Mouse (Mus musculus) c-Kit-positive CD71-positive TER-119-negative erythroid progenitor cells, embryonic 14.5 days (primary cell): ENCODE data around the gene Mypn.

Experiments used
- DNase-seq: peaks from one replicate; pipeline ENCODE4 v3.0.0-alpha.2; 2013; ENCODE audit warnings: low read depth

The Mypn gene

DNA sequence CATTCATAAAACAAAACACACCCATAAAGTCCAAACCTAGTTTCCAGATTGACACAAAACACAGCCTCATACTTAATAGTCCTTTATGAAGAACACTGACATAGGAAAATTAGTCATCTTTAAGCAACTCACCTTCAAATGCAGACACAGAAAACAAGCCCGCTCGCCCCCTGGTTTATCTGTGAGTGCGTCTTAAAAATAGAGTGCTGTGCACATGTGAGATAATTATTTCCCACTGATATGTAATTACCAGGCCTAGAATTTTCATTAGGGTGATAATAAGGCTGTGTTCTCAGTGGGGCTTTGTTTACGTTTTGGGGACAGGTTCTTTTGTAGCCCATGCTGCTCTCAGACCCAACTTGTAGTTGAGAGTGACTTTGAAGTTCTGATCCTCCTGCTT, 4.7 kb downstream of the Mypn start:
- peak; percentile 35 for DNase-seq

DNA sequence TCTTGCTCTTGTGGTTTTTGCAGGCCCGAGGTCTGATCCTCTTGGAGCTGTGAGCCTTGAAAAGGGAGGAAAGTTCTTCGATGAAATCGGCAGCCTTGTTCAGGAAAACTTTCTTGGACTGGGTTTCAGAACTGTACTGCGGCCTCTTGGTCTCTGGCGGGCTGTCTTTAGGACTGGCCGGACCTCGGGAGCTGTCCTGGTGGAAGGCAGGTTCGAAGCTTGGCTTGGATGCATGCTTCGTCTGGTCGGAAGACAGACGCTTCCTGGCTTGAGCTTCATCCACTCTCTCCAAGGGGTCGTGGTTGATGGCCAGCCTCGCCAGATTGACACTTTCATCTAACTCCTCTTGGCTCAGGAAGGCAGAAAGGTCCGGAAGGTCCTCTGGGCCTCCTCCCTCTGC, 11.0 kb downstream of the Mypn start:
- DNase-seq = no peak

DNA sequence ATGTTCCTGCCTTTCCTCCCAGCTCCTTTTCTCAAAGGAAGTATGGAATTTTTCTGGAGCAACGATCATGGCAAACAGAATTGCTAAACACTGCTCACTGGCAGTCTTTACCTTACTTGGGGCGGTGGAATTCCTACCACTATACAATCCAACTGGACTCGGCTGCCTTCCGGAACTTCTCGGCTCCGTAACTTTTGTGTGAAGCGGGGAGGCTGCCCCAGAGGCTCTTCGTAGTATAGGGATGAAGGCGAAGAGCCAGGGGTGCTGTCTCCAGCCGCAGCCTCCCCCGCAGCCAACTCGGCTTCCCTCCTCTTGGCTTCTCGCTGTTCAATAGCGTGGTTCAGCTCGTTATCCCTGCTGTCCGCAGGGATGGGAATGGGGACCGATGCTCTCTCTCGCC, 11.5 kb downstream of the Mypn start:
- no peak for DNase-seq

DNA sequence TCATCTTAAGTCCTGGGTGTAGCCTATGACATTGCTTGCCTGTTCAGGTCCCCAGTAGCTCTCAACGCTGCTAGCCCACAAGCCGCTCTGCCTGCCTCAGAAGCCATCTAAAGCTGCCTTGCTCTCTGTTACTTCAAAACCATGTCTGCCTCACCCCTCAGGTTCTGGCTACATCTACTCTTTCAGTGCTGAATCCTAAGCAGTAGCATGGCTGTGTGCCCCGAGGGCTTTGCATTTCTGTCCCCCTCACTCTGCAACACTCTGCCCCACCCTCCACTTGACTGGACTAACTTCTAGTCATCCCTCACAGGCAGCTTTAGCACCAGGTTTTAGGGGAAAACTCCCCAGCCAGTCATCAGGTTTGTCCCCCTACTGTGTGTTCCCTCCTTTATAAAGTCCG, 19.3 kb downstream of the Mypn start:
- no peak for DNase-seq

DNA sequence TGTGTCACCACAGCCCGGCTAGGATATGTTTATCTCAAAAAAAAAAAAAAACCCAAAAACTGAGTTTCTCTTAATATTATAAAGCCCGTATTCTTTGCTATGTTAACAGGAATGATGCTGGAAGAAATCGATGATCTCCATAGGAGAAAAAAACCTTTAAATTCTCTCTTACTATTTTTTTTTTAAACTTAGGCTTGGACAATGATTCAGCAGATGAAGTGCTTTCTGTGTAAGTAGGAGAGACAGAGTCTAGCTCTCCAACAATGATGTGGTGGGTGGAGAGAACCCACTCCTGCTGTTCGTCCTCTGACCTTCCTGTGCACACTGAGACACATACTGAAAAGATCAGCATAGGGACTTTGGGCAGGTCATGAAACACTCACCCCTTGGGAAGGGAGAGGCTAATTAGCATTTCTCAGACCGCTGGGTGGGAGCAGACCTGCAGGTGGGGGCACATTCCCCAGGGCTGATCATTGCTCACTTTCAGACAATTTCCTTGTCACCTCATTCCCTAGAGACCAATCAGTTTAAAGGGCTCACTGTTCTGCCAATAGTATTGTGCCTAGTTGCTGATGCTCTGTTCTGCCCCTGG, 21.5 kb downstream of the Mypn start:
- no peak for DNase-seq

DNA sequence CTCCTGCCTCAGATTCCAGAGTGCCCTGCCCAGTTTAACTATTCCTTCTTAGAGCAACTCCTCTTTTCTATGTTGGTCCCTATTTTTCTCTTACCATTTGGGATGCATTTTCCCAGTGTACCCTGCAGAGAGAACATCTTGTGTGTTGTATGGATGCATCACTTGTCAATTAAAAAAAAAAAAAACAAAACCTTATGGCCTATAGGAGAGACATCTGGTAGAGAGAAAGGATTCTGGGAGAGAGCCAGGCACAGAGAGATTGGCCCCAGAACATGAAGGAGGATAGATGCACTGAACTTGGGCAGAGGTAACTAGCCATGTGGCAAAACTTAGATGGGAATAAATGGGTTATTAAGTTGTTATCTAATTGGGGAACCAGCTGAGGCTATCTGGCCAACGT, 22.6 kb downstream of the Mypn start:
- no peak for DNase-seq

DNA sequence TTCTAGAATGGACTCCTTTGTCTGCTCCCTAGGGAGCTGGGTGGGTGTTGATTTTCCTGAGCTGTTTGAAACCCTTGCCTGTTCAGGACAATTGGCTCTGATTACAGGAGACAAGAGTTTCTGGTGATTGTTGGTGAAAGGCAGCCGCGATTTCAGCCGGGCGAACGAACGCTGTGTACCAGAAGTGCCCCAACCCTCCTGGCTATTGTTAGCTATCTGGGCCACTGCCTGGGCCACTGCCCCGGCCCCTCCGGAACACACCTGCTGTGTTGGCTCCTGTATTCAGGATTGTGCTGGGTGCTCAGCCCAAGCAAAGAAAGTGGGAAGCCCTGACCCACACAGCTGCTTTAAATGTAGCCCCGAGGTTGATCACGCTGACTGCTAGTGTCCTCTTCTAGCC, 24.2 kb downstream of the Mypn start:
- DNase-seq = no peak

DNA sequence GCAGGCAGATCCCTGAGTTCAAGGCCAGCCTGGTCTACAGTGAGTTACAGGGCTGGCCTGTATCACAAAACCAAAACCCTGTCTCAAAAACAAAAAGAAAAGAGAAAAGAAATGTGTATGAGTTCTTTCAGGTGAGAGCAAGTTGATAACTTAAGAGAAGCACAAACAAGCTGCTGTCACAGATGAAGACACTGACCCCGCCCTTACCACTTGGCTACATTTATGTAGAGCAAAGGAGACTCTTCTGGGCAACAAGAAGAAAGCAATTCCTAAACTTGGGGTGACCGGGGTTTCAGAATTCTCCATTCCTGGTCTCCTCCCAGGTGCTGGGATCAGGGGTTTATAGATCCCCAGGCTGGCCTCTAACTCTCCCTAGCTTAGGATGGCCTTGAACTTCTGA, 25.4 kb downstream of the Mypn start:
- no peak for DNase-seq

DNA sequence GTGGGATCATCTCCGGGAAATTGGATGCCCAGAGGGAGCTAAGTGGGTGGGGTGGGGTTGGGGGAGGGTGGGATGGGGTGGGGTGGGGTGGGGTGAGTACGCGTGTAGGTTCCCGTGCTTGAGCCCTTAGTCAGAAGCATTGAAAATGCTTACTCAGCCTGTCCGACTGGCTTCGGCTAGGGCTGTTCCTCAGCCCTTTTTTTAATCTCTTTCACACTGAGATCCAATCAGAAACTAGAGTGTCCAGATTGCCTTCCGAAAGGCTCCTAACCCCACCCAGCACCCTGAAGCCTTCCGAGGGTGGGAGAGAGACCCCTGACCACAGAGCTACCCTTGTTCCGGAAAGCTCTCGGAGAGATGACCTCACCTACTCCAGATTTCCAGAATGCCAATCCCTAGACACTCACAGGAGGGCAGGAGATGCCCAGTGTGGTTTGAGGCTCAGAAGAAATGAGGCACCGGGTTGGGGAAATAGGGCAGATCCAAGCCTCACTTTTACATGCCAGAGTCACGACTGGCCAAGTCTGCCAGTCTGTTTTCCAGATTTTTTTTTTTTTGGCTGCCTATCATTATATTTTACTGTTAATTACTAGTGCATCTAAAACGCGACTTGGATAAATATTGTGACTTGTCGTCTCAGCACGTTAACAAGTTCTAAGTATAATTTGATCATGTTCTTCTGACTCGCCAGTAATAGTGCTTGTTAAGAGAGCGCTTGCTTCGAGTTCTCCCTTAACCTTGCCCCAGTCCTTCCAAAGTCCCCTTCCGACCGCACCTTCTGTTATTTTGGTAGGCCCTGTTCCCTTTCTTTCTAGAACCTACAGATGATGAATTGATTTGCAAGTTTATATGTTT, 26.2 kb downstream of the Mypn start:
- DNase-seq = no peak

DNA sequence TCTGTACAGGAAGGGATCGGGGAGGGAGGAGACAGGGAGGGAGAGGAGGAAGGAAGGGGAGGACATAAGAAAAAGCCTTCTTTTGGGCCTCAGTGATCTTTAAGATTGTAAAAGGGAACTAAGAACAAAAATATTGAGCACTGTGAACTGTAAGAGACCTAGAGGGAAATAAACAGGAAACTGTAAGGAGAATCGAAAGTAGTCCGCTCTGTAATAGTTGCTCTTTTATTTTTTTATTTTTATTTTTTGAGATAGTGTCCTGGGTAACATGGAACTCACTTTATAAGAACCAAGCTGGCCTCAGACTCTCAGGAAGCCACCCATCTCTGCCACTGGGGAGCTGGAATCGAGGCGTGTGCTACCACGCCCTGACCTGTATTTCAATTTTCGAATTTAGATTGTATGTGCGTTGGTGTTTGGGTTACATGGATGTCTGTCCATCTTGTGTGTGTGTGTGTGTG, 27.3 kb downstream of the Mypn start:
- no peak for DNase-seq

DNA sequence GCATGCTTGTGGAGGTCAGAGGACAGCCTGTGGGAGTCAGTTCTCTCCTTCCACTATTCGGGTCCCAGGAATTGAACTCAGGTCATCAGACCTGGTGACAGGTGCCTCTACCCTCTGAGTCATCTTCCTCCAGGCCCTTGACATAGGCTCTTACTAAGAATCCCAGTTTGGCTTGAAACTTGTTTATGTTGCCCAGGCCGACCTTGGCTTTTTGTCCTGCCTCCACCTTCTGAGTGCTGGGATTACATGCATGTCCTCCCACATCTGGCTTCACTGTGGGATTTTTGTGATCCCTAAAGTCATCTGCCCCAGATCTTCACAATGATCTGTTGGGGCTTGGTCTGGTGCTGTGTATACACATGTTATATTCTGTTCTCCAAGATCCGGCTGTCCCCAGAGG, 31.7 kb downstream of the Mypn start:
- no peak for DNase-seq

DNA sequence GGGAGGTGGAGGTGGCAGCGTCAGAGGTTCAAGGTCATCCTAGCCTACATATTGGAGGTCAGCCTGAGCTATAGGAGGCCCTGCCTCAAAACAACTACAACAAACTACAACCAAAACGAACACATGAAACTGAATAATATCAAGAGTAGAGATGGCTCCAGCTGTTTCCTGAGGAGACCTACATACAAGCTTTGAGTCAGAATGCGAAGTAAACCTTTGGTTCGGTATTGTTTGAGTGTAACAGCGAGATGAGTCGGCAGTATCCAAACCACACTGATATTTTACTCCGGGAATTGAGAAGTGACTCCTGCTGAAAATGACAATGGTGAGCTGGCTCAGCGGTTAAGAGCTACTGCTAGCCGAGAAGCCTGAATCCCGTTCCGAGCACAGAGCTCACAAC, 34.2 kb downstream of the Mypn start:
- no peak for DNase-seq

DNA sequence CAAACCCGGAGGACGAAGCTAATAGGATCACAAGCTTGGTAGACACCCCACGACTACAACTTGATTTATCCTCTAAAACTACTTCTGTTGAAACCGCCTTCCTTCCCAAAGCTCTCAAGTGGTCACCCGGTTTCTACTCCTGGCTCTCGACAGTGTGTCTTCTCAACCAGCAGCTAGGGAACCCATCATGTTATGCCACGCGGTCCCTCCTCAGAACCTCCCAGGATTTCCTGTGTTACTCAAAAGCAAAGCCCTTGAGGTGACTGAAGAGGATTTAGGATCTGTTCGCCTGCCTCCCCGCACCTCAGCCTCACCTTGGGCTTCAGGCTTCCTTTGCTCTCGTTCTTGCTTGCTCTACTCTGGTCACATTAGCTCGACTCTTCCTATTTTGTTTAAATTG, 35.6 kb downstream of the Mypn start:
- no peak for DNase-seq

DNA sequence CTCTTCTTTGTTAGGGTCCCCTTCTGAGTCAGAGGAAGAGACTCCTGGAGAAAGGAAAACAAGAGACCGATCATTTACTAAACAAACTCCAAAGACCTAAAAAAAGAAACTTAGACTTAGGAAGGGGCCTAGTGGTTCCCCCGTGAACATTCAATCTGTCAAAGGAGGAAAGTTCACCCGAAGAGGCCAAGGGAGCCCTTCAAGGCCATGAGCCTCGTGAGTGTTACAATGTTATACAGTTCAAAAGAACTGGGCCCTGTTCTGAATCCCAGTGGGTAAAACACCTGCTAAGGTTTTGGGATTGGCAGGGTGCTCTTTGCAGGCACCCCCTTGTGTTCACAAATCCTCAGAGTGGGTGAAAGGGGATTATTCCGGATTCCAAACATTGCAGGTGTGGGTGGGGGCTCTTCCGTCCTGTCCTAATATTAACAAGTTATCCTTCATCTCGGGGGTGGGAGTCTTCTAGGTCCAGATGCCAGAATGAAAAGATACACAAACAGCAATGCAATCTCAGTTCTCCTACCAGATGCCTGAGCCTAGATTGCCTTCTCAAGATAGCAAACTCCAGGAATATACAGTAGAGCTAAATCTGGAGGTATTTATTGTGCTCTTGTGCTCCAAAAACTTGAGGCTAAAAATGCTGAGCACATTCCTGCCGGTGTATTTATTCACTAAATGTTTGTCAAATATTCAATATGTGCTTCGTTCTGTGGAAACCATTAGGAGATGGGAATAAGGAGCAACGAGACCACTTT, 36.3 kb downstream of the Mypn start:
- no peak for DNase-seq

DNA sequence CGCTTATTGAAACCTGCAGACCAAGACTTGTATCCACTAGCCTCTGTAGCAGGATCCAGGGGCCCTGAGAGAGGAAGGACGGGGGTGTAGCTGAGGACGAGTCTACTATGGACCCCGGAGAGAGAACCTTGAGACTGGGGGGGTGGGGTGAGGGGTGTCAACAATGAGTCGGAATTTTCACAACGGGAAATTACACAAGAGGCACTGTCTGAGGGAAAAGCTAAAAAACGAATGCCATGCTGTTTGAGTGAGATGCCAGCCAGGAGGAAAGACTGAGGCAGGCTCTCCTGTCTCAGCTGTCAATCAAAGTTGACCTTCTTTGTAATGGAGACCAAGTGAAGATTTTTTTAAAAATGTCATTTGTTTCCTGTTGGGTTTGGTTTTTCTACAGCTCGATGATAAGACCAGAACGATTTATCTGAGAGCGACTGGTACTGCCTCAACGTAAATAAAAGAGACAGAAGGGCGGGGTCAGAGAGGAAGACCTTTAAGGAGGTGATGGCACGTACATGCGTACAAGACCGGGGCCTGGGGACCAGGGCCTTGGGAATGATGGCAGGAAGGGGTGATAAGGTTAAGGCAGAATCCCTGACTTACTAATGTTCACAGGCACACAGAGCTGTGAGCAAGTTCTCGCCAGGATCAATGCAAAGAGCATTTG, 37.9 kb downstream of the Mypn start:
- peak; percentile 42 for DNase-seq

DNA sequence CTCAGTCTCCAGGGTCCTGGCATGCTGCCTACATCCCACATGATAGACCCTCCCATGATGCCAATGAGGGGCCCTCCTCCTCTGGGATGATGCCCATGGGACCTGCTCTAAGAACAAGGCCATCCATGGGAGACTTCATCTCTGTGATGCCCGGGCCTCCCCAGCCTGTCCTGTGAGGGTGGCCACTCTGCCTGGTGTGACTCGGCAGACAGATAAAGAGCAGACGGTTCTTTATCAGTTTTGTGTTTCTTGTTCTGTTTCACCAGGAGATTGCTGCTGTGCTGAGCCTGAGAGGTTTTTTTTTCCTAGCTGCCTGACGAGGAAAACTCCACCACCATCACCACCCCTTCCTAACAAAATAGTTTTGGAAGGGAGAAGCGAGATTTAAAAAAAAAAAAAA, 42.5 kb downstream of the Mypn start:
- DNase-seq = no peak

DNA sequence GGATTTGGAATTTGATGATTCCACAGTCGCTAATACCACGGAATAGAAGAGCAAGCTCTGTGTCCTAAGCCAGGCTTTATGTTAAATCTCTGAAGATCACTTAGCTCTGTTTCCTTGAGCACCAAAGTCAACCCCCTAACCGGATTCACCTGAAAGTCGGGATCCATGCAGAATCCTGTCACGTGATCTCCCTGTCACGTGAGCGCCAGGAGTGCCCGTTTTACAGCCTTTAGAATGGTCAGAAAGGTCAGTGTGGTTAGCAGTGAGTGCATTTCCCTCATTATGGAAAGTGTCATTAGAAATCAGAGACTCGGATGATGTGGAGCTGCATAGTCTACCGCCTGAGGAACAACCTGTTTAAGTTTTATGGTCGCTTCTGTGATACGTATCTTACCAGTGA, 43.1 kb downstream of the Mypn start:
- DNase-seq = no peak

DNA sequence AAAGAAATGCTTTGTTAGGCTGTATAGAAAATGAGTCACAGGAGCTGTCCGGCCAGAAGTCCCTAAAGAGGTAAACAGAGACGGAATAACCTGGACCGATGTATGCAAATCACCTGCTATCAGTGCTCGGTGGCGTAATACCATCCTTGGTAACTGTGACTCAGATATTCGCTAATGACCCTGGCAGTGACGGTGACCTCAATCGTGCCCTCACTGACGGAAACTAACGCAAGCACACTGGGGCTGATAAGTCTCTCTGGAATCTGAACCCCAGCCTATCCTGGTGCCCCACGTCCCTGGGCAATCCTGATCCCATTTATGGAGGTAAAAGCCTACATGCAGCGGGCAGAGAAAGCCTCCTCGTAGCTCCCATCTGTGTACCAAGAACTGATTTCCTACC, 45.6 kb downstream of the Mypn start:
- no peak for DNase-seq

DNA sequence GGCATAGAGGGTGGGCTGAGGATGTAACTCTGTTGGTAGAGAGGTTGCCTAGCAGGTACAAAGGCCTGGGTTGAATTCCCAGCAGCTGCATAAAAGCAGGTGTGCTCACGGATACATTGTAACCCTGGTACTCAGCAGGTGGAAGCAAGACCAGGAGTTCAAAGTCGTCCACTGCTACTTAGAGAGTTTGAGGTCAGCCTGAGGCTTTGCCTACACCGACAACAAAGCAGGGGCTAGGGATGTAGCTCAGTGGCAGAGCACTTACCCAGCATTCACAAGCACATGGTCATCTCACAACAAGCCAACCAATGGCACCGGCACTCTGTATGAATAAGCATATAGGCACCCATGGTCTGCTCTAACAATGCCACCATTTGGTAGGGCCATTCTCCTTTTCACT, 46.3 kb downstream of the Mypn start:
- DNase-seq = no peak

DNA sequence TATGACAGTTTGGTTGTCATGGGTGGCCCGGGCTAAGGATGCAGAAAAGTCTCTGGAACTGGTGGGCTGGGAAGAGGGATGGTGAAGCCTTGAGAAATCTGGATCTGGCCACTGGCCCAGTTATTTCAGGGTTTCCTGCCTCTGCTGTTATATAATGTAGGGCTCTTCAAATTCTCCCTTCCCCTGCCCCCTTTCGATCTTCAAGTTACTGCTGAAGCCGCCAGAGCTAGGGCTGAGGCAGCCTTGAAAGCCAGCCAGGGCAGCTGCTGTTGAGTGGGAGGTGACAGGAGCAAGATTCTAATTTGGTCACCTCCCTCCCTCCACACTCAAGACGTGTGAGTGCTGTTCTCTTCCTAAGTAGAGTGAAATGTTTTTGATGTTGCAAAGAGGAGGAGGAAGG, 46.8 kb downstream of the Mypn start:
- no peak for DNase-seq

DNA sequence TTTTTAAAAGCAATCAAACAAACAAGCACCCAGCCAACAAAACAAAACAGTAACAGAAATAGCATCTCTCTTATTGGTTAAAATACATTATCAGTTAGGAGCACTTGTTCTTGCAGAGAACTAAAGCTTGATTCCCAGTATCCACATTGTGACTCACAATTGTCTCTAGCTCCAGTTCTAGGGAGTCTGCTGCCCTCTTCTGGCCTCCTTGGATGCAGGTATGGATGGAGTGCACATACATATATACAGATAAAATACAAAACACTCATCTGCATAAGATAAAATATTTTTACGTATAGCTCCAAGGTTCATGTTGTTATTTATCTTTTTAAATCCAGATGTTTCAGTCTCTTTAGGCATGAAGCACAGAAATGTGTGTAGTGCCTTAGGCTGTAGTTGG, 47.4 kb downstream of the Mypn start:
- DNase-seq = no peak

DNA sequence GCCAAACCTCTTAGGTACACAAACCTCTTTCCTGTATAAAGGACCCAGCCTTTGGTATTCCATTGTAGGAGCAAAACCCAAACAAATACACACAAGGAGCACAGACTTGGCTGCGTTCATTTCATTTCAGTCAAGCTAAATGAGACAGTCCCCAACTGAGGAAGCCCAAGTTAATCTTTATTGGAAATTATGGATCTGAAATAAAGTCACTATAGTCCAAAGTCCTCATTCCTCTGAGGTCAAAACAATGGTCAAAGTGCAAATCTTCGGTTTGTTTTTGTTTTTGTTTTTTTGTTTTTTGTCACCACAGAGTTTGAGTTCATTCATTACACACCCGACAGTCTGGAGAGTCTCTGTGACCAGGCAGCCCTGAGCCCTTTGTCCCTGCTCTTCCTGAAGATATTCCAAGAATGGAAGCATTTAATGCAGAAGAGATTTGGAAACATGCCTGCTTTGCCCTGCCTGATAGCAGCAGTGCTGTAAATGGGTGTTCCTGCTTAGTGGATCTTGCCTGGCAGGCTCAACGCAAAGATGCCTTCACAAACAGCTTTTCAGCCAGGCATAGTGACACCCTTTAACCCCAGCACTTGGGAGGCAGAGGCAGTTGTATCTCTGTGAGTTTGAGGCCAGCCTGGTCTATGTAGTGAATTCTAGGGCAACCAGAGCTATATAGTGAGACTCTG, 47.9 kb downstream of the Mypn start:
- no peak for DNase-seq
